Mouse (Mus musculus) c-Kit-negative CD71-positive TER-119-positive erythroid progenitor cells, embryonic 14.5 days (primary cell): ENCODE data around the gene Pde6c.
A peak's percentile ranks its signal among the peaks of the same experiment; 100 is the strongest.

Source experiments
- DNase-seq: peaks from one replicate; pipeline ENCODE4 v3.0.0-alpha.2; 2013; ENCODE audit warnings: low read depth, low spot score

The Pde6c gene

DNA sequence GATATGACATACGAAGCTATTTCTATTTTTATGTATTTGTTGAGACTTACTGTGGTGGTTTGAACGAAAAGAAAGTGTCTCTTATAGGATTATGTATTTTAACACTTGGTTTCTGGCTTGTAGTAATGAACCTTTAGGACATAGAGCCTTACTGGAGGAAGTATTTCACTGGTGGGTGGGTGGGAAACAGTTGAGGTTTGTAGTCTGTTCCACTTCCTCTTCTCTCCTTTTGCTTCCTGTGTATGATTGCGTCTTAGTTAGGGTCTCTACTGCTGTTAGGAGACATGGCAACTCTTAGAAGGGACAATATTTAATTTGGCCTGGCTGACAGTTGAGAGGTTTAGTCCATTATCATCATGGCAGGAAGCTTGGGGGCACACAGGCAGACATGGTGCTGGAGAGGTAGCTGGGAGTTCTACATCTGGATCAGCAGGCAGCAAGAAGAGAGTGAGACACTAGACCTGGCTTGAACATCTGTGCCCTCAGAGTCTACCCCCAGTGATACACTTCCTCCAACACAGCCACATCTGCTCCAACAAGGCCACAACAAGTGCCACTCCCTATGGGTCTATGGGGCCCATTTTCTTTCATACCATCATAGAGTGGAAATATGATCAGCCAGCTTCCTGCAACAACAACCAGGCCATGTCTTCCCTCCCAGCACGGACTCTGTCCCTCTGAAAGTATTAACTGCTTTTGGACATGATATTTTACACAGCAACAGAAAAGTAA, 11.1 kb downstream of the Pde6c start:
- no peak for DNase-seq

DNA sequence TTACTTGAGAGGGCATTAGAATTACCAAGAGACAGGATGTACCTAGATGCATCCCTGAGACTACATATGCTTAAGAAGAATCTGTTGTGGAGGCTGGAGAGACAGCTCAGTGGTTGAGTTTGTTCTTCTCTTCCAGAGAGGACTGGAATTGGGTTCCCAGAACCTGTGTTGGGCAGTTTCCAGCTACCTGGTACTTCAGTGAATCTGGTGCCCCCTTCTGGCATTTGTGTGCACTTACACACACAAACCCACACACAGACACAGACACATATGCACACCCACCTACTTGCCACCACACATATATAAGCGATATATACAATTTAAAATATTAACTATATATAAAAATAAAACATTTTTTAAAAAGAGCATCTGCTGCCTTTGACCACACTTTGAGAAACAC, 23.7 kb downstream of the Pde6c start:
- no peak for DNase-seq

DNA sequence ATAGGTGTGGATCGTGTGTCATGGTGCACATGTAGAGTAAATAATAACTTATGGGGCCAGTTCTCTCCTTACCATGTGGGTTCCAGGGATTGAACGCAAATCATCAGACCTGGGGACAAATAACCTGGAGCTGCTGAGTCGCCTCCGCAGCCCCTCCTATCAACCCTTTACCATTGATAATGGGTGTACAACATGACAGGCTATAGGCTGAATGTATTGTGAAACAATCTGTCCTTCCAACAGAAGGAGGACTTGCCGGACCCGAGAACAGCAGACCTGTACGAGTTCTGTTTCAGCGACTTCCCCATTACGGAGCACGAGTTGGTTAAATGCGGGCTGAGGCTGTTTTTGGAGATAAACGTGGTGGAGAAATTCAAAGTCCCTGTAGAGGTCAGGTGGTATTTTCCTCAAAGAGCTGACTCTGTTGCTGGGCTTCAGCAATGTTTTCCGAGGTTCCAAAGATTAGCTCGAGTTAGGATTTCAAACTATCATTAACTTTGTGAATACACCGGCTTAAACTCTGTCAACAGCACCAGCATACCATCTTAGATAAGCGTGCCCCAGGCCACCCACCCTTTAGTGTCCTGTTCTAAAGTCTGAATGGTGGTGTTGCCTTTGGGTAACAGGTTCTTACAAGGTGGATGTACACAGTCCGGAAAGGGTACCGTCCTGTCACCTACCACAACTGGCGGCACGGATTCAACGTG, 29.2 kb downstream of the Pde6c start:
- DNase-seq, result no peak

DNA sequence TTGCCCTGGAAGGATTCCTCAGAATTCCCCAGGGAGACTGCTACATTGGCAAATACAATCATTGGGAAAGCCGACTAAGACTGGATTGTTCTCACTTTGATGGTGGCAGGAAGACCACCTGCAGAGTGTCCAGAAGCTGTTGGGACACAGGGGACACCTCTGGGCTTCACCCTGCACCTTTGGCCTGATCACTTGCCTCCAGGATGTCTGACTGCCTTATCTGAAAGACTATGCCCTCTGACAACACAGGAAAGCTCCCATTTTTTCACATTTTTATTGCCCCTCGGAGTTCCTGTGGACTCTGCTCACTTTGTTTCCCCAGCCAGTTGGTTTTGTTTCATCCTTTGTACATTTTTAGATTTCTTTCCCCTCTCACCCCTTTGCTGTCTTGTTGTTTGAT, 32.1 kb downstream of the Pde6c start:
- DNase-seq, result no peak

DNA sequence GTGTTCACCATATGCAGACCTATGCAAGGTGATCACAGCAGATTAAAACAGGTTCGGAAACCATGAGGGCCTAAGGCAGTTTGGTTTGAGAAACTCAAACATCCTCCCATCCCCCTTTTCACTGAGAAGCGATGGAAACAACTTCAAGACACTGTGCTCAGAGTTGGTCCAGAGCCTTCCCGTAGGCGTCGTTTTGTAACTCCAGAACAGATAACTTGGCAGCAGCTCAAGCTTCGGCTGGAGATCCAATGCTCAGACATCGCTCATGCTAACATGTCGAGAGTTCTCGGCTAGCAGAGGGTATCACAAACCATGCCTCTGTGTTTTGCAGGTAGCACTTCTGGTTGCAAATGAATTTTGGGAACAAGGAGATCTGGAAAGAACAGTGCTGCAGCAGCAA, 47.1 kb downstream of the Pde6c start:
- DNase-seq, result no peak

DNA sequence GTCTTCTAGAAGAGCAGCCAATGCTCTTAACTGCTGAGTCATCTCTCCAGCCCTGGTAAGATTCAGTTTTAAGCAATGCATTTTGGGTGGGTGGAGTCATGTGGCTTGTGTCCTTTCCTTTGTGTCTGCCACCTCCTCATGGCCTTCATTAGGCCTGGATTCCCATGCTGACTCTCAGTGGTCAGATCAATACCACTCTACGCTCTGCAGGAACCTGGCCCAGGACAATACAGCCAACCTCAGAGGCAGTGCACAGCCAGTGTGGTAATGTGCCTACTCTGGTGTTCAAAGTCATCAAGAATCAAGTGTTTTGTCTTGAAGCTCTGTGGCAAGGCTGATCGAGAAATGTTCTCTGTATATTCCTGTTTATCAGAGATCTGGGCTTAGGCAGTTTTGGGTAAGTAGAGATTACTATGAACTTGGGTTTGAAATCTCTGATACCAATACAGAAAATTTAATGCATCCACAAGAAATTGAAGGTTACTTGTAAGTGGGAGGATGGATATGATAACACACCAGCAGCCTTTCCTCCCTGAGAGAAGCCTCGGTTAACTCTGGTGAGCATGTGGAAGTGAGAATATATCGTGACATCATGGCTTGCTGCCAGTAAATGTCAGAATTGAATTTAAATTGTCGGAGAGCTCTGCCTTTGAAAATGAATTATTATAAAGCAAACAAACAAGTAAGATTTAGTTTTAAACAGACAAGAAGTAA, 54.2 kb downstream of the Pde6c start:
- DNase-seq, result no peak

DNA sequence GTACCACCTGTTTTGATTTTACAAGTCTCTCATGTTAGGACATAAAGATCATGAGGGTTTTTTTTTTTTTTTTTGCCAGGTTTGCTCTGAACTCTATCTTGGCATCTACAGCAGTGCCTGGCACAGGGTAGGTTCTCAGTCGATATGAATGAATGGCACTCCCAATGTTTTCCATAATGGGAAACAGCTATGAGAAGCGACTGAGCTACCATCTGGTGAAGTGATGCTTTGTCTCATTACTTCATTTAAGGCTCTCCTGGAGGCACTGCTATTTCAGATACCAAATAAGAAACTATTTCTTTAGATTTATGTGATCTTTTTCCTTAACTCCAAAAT, 54.7 kb downstream of the Pde6c start:
- DNase-seq, result no peak

DNA sequence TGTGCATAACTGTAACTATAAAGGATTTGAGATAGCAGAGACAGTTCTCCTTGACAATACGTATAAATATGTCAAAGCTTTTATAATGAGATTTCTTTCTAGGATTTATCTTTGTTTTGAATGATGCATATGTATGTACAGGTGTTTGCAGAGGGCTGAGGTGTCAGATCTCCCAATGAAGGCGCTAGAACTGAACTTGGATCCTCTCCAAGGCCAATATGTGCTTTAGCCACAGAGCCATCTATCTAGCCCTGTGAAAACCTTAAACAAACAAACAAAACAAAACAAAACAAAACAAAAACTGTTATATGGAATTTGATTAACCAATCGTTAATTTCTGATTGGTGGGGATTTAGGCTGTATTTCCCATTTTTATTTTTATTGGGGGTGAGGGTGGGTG, 58.0 kb downstream of the Pde6c start:
- DNase-seq, result no peak

DNA sequence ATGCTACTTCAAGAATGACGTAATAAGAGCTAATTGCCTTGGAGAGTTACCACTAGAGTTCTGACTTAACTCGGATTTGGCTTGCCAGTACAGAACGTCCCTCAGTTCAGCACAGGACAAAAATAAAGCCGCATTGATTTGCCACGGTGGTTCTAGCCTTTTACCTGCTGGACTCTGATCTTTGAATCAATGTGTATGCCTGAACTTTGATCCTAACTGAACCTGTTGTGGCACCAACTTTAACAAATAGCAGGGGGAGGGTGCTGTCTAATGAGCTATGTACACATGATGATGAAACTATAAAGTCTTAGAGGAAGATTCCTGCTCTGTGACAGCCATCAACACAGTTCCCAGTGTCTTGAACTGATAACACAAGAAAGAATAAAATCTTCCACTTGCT, 58.9 kb downstream of the Pde6c start:
- DNase-seq, result no peak

DNA sequence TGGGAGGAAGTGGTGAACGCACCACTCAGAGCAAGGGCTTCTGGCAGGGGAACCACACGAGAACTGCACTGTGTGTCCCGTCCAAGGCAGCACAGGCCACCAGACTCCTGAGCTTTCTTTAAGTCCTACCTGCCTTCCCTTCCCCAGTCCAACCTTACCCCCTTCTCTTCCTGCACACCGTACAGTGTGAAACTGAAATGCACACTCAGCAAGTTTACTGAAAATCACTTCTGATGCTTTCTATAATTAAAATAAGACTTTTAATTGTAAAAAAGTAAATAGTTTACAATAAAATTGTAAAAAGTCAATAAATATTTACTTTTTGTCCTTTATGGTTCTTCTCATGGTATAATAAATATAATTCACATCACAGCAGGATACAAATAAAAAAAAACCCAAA, 62.7 kb downstream of the Pde6c start:
- no peak for DNase-seq

DNA sequence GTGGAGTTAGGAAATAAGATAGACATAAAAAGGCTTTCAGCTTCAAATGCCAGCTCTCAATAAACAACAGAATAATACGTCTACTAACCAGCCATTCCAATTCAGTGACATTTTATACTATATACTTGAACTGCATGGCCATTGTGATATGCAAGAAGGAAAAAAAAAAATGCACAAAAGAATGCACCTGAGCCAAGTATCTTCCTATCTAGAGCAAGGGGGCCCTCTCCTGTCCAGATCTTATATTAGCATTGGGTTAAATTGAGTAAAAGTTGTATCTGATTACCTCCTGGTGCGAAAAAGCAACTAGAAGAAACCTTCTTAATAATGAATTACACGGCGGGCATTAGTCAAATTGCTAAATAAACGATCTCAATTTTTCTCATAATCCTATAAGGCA, 66.2 kb downstream of the Pde6c start:
- DNase-seq, result no peak

DNA sequence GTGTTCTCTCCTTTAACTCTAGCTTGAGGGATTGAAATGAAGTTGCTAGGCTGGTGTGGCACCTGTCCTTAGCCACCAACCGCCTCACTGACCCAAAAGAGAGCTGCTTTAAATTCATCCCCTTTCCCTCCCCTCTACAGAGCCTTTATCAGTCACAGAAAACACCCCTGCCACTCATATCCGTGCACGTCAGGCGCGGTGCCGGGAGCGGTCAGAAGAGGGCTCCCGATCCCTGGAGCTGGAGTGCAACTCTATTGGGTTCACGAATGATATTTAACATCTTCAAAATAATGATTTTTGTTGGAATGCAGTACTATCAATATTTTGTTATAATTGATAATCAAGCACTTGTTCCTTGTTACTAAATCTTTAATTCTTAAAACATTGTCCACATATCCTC, 74.1 kb downstream of the Pde6c start:
- no peak for DNase-seq

DNA sequence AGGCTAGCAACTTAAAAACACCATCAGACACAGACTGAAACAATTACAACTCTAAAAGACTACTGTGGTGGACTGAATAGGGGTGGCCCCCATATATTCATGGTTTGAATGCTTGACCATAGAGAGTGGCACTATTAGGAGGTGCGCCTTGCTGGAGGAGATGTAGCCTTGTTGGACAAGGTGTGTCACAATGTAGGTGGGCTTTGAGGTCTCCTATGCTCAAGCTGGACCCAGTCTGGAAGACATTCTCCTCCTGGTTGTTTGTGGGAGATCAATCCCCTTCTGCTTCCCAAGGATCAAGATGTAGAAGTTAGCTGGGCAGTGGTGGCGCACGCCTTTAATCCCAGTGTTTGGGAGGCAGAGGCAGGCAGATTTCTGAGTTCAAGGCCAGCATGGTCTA, 85.1 kb downstream of the Pde6c start:
- DNase-seq, result no peak

DNA sequence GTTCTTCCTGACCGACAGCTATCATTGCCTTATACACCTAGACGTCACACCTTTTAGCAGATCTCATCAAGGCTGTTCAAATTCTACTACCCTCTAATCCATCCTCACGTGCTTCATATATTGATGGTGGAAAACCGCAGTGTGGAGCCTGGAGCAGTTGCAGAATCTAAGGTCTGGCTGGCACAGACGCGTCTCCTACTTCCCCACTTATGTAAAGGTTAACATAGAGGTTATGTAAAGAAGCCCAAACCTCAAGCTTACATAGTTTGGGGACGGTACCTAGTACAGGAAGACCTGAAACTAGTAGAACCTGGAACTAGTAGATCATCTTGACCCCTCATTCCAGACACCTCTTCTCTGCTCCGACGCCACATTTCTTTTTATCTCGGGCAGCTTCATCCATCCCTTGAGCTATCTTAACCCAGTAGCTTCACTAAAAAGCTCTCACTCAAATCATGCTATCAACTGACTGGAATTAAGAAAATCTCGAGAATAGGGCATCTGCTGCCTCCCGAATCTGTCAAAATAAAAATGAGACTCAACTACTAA, 90.8 kb downstream of the Pde6c start:
- no peak for DNase-seq

DNA sequence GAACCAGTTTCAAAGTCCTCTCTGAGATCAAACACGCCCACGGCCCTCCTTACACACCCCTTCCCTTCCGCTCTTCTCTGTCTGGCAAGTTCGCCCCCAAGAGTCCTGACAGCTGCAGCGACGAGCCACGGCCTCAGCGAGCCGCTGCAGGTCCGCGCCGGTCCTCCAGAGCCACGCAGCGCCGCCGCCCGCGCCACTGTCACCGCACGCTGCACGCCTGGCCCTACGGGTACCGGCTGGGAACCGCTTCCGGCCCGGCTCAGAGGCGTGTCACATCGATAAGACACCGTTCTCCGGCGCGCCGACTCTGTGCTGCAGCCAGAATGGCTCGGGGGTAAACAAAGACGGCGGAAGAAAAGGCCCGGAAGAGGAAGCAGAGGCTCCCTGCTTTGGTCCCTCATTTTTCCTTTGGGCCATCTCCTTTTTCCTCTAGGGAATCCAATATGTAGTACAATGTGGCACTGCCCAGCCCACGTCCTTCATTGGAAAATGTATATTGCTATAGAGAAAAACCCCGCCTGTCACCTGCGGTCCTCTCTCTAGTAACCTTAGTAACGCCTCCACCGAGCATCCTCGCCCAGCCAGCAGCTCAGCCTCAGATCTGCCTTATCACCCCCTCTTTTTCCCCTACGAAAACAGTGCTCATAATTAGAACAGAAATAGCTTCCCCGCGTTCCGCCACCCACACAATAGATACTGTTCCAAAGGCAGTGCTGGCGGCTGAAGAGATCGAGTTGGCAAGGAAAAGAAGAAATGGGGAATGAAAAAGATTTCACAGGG, 91.5 kb downstream of the Pde6c start, which contains the start of gene Fra10ac1:
Fra10ac1 (minus strand) TSS at position 252 of the 780 bp plus-strand sequence.
- peak; percentile 64 for DNase-seq

DNA sequence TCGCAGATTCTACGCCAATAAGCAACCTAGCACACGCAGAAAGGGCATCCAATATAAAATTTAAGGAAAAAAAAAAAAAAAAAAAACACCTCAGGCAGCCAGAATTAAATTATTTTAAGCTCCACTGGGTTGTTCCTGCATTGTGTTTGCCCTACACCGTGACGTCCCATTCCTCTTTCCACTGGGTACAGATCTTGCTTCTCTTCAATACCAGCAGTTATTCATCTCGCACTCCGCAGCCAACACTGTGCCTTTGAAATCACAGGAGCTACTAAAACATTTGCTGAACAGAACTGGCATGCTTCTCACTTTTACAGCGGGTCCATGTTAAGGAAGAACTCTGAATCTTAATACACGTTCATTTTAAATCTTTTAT, 92.1 kb downstream of the Pde6c start:
- DNase-seq, result no peak

DNA sequence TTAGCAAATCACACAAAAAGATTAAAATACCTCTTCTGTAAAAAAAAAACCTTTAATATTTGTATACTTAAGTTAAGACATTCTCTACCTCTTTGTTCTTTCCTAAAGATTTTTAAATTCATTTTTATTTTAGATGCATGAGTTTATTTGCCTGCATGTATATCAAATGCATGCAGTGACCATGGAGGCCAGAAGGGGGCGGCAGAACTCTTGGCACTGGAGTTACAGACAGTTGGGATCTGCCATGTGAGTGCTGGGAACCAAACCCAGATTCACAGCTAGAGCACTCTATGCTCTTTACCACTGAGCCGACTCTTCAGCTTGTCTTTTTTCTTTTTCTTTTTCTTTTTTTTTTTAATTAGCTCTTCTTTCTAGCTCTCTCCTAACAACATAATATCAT, 96.1 kb downstream of the Pde6c start:
- no peak for DNase-seq

DNA sequence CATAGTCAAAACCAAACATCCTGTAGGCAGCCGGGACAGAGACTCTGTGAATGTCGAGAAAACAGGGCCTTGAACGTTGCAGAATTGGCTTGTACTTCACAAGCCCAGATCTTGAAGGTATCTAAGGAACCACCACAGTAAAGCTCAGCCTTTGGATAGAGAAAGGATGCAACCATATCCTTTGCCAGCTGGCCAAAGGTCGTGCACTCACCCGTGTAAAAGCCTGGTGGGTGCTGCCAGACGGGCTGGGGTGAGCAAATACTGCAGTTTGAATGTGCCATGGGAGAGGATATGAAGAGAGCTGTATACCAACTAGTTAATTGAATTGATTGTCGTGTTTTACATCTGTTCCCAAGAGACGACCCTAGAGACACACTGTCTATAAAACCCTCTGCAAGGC, 99.5 kb downstream of the Pde6c start:
- no peak for DNase-seq

DNA sequence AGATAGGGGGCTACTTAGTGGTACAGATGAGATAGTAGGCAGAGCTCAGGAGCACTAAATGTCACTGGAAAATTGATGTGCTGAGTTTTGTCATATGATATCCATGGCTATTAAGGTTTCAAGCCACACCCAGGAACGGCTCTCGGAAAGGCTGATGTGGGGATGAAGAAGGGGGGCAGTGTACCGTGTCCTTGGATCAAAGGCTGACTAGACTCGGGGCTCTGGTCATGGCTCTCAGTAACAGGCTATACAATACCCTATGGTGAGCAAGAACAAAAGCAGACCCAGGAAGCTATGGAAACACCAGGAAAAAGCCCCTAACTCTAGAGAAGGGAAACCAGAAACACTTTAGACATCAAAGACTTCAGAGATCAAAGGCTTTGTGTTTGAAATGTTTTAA, 99.9 kb downstream of the Pde6c start:
- no peak for DNase-seq
